Mouse (Mus musculus): ENCODE results near the gene Ube2o.

DNA sequence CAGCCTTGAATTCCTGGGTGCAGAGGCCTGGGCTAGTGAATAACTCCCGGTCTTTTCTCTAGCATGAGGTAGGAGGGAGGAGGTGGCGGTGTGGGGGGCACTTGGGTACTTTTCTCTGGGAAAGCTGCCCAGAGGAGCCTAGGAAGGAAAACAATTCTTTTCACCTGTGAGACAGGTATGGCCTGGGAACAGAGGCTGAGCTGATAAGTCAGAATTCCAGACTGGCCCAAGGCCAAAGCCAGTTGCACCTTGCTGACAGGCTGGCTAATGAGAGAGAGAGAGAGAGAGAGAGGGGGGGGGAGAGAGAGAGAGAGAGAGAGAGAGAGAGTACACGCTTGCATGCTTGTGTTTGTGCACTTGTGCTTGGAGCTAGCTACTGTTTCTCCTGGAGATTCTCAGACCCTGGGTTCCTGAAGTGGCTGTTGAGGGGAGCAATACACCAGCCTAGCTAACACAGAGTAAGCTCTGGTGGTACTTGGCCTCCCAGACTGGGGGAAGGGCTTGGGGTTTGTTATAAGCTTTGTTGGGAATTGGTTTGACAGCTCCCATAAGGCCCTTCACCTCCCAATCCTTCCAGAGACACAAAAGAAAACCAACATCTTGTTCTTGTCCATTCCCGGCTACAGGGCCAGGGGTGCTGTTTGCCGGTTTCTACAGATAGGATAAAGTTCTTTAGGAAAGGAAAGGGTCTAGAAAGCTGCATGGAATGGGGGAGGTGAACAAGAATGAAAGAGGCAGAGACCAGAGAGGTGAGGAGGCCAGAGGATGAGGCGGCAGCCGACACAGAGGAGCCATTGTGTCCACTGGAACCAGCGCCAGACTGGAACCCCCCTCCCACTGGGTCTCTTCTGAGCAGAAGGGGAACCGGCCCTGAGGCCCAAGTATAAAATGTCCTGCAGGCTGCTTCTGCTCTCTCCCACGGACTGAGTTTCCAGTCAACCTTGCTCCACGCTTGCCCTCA, 50.8 kb downstream of the Ube2o start, which contains the start of gene Sphk1:
- no peak for TF ChIP-seq CTCF (conservative IDR thresholded peaks at IDR 0.05; ENCODE audit: low read length)
- TF ChIP-seq NANOG (IDR thresholded peaks at IDR 0.05; ENCODE audit: borderline replicate concordance, low read length): no peak

Data from E14TG2a.4 (cell line).